Mouse (Mus musculus): ENCODE results near the gene Pitpnm1. TPM values are rescaled to one million over a fixed set of nuclear protein-coding genes. Genes with fewer than 3 reads are reported as not detected.

Pitpnm1 gene
- total RNA-seq, 2 experiments from 2014 or later = 25.0 to 26.4 TPM

GRCm38 (mm10) chr19:4092750-4093149 lies 7.0 kb upstream of the Pitpnm1 start:
- intact Hi-C loops (cut with DNase I) = no loop called here
- no peak for DNase-seq

DNA sequence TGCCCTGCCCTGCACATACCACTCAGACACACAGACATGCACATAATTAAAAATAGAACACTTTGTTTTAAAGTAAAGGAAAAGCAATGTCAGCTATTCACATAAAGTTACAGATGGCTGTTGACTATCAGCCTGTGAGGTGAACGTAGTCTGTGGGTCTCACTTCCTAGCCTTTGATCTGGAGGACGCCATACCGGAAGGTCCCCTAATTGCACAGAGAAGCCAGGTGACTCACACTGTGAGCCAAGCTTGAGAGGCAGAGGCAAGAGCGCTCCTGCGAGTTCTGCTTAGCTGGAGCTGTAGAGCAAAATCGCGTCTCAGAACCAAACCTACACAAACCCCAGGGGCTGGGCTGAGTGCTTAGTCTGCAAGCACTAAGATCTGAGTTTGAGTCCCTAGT lies 6.0 kb upstream of the Pitpnm1 start:
- no peak for DNase-seq
- intact Hi-C loops (cut with DNase I) = no loop called here

DNA sequence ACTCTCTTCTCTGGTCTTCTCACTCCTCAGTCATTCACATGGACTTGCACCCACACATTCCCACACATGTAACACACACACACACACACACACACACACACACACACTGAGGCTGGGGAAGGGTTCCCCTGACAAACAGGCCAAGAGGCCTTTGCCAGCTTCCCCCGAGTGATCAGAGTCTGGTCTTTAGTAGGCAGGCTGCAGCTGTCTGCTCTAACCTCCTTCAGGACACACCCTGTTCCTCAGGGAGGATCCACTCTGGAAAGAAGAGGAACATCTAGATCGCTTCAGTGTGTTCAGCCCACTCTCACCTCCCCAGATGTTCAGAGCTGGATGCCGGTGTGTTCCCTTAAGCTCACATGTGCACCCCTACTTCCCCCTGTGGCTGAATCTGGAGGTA lies 5.5 kb upstream of the Pitpnm1 start:
- intact Hi-C loops (cut with DNase I) = no loop called here

DNA sequence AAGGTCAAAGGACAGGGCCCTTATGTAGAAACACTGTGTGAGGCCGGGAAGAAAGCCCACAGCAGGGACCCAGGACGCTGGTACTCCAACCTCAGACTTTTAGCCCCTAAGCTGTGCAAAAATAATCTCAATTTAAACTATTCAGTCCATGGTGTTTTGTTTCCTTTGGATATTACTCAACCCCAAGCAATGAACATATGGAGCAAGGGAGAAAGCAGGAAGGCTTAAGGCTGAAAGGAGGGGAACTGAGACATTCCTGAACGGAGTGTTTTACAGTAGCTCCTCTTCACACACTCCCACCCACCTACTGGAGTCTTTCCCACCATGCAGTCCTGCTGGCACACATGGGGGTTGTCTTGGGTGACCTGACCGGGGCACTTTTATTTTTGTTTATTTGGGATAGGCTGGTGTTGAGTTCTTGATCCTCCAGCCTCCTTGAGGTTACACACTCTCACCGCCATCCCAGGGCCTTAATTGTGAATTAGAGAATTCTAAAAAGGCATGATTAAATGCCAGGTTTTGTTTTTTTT lies 5.0 kb upstream of the Pitpnm1 start:
- intact Hi-C loops (cut with DNase I) = no loop called here
- no peak for DNase-seq

More for the DNA sequence above, 5.5 kb upstream of the Pitpnm1 start:
- no peak for DNase-seq

DNA sequence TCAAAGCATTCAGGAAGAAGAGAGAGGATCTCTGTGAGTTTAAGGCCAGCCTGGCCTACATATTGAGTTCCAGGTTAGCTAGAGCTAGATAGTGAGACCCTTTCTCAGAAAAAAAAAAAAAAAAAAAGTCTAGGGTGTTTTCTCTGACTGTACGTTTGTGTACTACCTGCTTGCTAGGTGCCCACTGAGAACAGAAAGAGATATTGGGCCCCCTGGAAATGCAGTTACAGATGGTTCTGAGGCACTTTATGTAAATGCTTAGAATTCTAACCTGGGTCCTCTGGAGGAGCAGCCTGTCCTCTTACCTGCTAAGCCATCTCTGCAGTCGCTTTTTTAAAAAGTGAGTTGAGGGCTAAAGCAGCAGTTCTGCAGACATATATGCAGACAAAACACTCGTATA lies 4.0 kb upstream of the Pitpnm1 start:
- no peak for DNase-seq
- intact Hi-C loops (cut with DNase I) = no loop called here

GRCm38 (mm10) chr19:4096642-4097440 lies 3.0 kb upstream of the Pitpnm1 start, which contains the start of gene Cdk2ap2:
Cdk2ap2 (plus strand) TSS chr19:4097182.
- intact Hi-C loops (cut with DNase I) = no loop called here
- peak; percentile 99 for DNase-seq

DNA sequence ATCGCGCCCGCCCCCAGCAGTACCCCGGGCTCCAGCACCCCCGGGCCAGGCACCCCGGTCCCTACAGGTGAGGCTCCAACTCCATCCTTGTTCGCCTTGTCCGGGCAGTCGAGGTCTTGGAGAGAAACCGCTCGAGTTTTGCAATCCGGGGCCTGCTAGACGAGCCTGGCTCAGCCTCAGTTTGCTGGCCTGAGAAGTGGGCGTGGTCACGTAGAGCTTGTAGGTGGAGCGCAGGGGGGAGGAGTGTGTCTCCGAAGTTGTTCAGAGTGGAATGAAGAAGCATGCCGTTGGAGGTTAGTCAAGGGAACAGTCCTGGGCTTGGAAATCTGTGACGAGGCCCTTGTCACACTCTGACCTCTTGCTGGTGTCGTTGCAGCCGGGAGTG lies 2.4 kb upstream of the Pitpnm1 start:
- intact Hi-C loops (cut with DNase I) = no loop called here
- DNase-seq = no peak

- intact Hi-C loops (cut with DNase I) = loop anchor here (2.0 kb wide), 1 partner anchor 130 kb away; no protein-coding TSS in a partner anchor
- DNase-seq = no peak
These were observed 1.4 kb upstream of the Pitpnm1 start for GRCm38 (mm10) chr19:4098426-4098825.

- peak; percentile 93 to 95 for DNase-seq
- intact Hi-C loops (cut with DNase I) = loop anchor here (2.0 kb wide), 1 partner anchor 130 kb away; no protein-coding TSS in a partner anchor
These were observed 742 bp upstream of the Pitpnm1 start for GRCm38 (mm10) chr19:4099056-4099455.

GRCm38 (mm10) chr19:4100718-4101261 lies 992 bp downstream of the Pitpnm1 start:
- peak; percentile 43 to 57 for DNase-seq
- intact Hi-C loops (cut with DNase I) = no loop called here

- intact Hi-C loops (cut with DNase I) = no loop called here
- DNase-seq = no peak
These were observed 1.7 kb downstream of the Pitpnm1 start for GRCm38 (mm10) chr19:4101466-4101865.

DNA sequence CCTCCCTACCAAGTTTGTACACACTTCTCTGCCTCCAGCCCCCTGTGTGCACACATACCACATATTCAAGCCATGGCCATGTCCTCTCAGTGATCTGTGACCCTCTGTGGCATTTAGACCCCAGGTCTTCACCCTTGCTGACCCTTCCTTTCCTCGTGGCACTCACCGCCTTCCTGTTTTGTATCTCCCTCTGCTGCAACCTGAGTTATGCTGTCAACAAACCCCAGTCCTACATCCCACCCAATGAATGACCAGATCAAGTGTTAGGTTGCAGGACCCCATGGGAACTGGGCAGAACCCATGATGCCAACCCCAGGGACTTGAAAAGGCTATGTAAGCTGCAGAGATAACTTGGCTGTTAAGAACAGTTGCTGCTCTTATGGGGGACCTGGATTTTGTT lies 2.3 kb downstream of the Pitpnm1 start:
- intact Hi-C loops (cut with DNase I) = no loop called here
- no peak for DNase-seq

DNA sequence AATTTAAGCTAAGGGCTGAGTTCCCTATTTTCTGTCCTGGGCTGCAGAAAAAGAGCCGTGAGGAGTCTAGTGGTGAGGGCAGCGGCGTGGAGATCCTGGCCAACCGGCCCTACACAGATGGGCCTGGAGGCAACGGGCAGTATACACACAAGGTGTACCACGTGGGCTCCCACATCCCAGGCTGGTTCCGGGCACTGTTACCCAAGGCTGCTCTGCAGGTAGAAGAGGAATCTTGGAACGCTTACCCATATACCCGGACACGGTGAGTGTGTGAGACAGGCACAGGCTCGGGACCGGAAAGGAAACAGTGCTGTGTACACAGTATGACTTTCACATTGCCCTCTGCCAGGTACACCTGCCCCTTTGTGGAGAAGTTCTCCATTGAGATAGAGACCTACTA lies 2.8 kb downstream of the Pitpnm1 start:
- no peak for DNase-seq
- intact Hi-C loops (cut with DNase I) = no loop called here

DNA sequence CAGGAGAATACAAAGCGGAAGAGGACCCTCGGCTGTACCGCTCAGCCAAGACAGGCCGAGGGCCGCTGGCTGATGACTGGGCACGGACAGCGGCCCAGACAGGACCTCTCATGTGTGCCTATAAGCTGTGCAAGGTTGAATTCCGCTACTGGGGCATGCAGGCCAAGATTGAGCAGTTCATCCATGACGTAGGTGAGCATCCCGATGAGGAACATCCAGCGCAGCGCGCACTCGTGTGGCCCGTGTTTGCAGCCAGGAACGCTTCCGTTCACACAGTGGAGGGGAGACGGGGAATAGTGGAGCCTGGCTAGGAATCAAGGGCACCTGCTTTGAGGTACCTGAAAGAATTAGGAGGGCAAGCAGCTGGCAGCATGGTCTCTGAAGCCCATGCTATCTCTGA lies 3.5 kb downstream of the Pitpnm1 start:
- no peak for DNase-seq
- intact Hi-C loops (cut with DNase I) = no loop called here

DNA sequence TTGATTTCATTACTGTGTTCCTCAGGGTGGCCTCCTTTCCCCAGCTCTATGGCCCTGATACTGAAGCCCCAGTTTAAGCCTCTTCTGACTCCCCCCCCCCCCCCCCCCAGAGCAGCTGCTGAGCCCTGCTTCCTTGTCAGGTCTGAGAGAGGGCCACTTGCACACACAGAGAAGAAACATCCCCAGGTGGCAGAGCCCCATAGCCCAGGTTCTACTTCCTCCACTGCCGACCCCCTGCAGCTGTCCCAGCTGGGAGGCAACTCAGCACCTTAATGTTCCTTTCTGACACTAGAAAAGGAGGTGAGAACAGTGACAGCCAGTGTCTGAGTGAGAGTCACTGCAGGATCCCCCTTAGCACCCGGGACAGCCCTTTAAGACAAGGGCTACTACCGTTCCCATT lies 4.0 kb downstream of the Pitpnm1 start:
- no peak for DNase-seq
- intact Hi-C loops (cut with DNase I) = no loop called here

GRCm38 (mm10) chr19:4104675-4105194 lies 4.9 kb downstream of the Pitpnm1 start:
- DNase-seq = no peak
- intact Hi-C loops (cut with DNase I) = no loop called here

DNA sequence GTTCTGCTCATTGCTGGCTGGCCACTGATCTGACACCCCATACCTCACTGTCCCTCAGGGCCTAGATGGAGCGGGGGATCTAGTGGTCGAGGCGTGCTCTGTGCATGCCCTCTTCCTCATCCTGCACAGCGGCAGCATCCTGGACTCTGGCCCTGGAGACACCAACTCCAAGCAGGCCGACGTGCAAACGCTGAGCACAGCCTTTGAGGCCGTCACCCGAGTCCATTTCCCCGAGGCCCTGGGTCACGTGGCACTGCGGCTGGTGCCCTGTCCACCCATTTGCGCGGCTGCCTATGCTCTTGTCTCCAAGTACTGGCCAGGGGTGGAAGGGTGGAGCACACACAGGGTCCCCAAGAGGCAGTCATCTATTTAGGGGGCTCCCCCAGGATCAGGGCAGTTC lies 6.9 kb downstream of the Pitpnm1 start:
- intact Hi-C loops (cut with DNase I) = no loop called here
- DNase-seq = no peak

DNA sequence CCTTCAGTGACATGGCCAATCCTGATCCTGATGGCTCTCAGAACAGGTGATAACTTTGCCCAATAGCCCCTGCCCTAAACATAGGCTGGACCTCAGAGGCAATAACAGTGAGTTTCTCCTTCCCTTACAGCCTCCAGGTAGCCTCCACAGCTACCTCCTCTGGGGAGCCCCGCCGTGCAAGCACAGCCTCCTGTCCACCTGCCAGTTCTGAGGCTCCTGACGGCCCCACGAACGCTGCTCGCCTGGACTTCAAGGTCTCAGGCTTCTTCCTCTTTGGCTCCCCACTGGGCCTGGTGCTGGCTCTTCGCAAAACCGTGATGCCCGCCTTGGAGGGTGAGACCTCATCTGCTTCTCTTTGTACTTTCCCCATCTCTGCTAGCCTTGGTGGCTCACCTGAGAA lies 8.7 kb downstream of the Pitpnm1 start:
- DNase-seq = no peak
- intact Hi-C loops (cut with DNase I) = no loop called here

DNA sequence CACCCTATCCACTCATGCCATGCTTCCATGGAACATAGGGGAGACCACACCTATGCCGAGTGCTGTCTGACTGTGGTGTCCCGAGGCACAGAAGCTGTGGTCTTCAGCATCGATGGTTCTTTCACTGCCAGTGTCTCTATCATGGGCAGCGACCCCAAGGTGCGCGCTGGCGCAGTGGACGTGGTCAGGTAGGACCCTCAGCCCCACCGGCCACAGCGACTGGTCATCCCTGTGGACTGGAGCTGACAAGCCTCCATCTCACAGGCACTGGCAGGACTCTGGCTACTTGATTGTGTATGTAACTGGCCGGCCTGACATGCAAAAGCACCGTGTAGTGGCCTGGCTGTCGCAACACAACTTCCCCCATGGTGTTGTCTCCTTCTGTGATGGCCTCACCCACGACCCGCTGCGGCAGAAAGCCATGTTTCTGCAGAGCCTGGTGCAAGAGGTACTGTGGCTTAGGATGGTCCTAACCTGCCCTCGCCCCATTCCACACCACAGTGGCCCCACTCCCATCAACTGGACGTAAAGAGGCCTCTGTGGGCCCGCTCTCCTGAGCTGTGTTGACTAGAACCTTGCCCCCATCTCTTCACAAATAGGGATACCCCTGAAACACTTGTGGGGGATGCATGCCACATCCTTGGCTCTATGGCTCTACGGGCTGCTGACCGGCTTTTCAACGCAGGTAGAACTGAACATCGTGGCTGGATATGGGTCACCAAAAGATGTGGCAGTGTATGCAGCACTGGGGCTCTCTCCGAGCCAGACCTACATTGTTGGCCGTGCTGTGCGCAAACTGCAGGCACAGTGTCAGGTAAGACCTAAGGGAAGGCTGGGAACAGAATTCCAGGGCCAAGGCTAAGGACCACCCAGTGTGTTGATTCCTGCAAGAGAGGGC lies 12.5 kb downstream of the Pitpnm1 start:
- DNase-seq = no peak
- intact Hi-C loops (cut with DNase I) = no loop called here

DNA sequence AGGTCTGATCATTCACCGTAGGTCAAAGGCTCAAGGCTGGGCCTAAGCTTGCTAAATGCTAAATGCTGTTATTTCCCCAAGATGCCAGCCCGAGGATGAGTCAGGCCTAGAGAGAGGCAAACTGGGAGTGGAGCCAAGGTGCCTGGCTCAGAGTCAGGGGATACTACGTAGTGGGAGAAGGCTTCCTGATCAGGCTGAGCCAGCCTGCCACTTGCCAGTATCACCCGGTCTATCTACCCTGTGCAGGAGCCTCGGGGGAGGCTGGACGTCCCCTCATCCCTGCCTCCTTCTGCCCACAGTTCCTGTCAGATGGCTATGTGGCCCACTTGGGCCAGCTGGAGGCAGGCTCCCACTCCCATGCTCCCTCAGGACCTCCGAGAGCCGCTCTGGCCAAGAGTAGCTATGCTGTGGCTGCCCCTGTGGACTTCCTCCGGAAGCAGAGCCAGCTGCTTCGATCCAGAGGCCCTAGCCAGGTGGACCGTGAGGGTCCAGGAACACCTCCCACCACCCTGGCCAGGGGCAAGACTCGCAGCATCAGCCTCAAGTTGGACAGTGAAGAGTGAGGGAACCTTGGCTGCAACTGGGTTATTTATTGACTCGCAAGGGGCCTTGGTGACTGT lies 13.5 kb downstream of the Pitpnm1 start:
- DNase-seq = peak; percentile 65 to 81
- intact Hi-C loops (cut with DNase I) = no loop called here

Measured in heart, postnatal 14 days (tissue).